Mouse (Mus musculus) G1E (cell line): ENCODE measurements around the gene Tmem88.

Experiments used
- CTCF ChIP-seq: IDR thresholded peaks from 2 replicates; pipeline ENCODE4 v1.5.1; 2012; ENCODE audit warnings: low read depth, low read length, inconsistent platforms, mixed read lengths
- GATA1 ChIP-seq: IDR thresholded peaks from 2 replicates; pipeline ENCODE4 v1.6.1; 2012; ENCODE audit warnings: borderline replicate concordance, low read length, inconsistent platforms, mixed read lengths
- TAL1 ChIP-seq: conservative IDR thresholded peaks from 2 replicates; pipeline ENCODE4 v1.6.1; 2012; ENCODE audit warnings: low read depth, low read length, inconsistent platforms, mixed read lengths

DNA sequence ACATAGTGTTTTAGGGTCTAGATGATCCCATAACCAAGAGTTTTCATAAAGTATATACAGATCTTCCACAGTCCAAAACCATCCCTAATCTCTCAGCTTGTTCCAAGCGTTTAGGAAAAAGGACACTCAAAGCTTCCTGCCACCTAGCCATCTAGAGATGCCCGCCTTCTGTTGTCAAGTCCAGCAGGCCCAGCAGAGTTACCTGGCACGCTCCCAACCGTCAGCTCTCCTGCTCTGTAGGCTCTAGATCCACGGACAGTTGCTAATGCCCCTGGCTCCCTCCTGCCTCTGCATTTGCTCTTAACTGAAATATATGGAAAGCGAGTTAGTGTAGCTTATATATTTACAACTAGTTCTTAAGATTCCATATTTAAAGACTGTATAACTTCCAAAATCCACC lies 16.7 kb downstream of the Tmem88 start:
- TF ChIP-seq CTCF (no peak), TAL1 (no peak), GATA1 (no peak)
